Mouse (Mus musculus): Measurements from ENCODE around the gene Hoxa5.

The Hoxa5 gene

GRCm38 (mm10) chr6:52173648-52174047 is 30.7 kb downstream of the Hoxa5 start:
- no peak for DNase-seq

- no peak for DNase-seq
These were observed 31.9 kb downstream of the Hoxa5 start for GRCm38 (mm10) chr6:52172501-52172900.

- DNase-seq, result no peak
These were observed 32.4 kb downstream of the Hoxa5 start for GRCm38 (mm10) chr6:52171938-52172337.

- DNase-seq, result no peak
These were observed 33.1 kb downstream of the Hoxa5 start for GRCm38 (mm10) chr6:52171331-52171730.

GRCm38 (mm10) chr6:52170898-52171223 is 33.5 kb downstream of the Hoxa5 start:
- no peak for DNase-seq

- no peak for DNase-seq
These were observed 34.1 kb downstream of the Hoxa5 start for GRCm38 (mm10) chr6:52170166-52170897.

- DNase-seq, result no peak
These were observed 34.8 kb downstream of the Hoxa5 start for GRCm38 (mm10) chr6:52169499-52170165.

- DNase-seq, result no peak
These were observed 36.0 kb downstream of the Hoxa5 start for GRCm38 (mm10) chr6:52168191-52169055.

GRCm38 (mm10) chr6:52167736-52168161 is 36.6 kb downstream of the Hoxa5 start:
- DNase-seq, result no peak

- no peak for DNase-seq
These were observed 37.2 kb downstream of the Hoxa5 start for GRCm38 (mm10) chr6:52167176-52167575.

- DNase-seq, result no peak
These were observed 37.8 kb downstream of the Hoxa5 start for GRCm38 (mm10) chr6:52166431-52167077.

- no peak for DNase-seq
These were observed 38.7 kb downstream of the Hoxa5 start for GRCm38 (mm10) chr6:52165441-52166370.

- DNase-seq, result no peak
These were observed 39.6 kb downstream of the Hoxa5 start, which contains the start of gene Hoxa2 for GRCm38 (mm10) chr6:52164626-52165440. Gene Hoxa2 (minus strand): TSS chr6:52164831.

- DNase-seq, result no peak
These were observed 40.2 kb downstream of the Hoxa5 start for GRCm38 (mm10) chr6:52164051-52164625.

GRCm38 (mm10) chr6:52163366-52164031 is 40.9 kb downstream of the Hoxa5 start:
- no peak for DNase-seq

GRCm38 (mm10) chr6:52162611-52163365 is 41.6 kb downstream of the Hoxa5 start:
- DNase-seq, result no peak

- DNase-seq, result no peak
These were observed 42.4 kb downstream of the Hoxa5 start for GRCm38 (mm10) chr6:52162093-52162380.

- no peak for DNase-seq
These were observed 42.9 kb downstream of the Hoxa5 start for GRCm38 (mm10) chr6:52161336-52162092.
